Comparison of ENCODE assay signal across 24 mouse cellular contexts in genomic region chr16:71511381-71511780, GRCm38 (mm10).
"Had no signal": no experiment of that assay in that cellular context is flagged by ENCODE, and none has a peak within 500 bp of the region (broad histone marks: within the 10 kb centered on the region; RNA-seq: fewer than 3 reads in every experiment).

No protein-coding gene starts in this region.

- H3K4me3 ChIP-seq: gastrocnemius, adult 2 months; heart, embryonic 10.5 days; heart, embryonic 12.5 days; hindbrain, embryonic 10.5 days; hindbrain, embryonic 12.5 days; hindbrain, embryonic 15.5 days; intestine, embryonic 15.5 days; layer of hippocampus, adult 2 months; left cerebral cortex, adult 2 months; limb, embryonic 13.5 days; limb, embryonic 15.5 days; liver, embryonic 12.5 days had no signal

- H3K27ac ChIP-seq: gastrocnemius, adult 2 months; heart, embryonic 10.5 days; hindbrain, embryonic 10.5 days; hindbrain, embryonic 12.5 days; hindbrain, embryonic 15.5 days; intestine, embryonic 15.5 days; layer of hippocampus, adult 2 months; left cerebral cortex, adult 2 months; limb, embryonic 13.5 days; limb, embryonic 15.5 days; liver, embryonic 12.5 days; liver, embryonic 14.5 days had no signal

- DNase-seq: gastrocnemius, adult 2 months; gastrocnemius, postnatal 10 days; gastrocnemius, postnatal 25 days; heart, adult 18-20 months; heart, postnatal 10 days; heart, postnatal 4 days; kidney, adult 18-20 months; kidney, adult 8-10 months; kidney, postnatal 10 days; kidney, postnatal 25 days; kidney, postnatal 4 days; left cerebral cortex, postnatal 4 days had no signal

- H3K4me1 ChIP-seq: heart, embryonic 10.5 days; heart, embryonic 12.5 days; hindbrain, embryonic 10.5 days; hindbrain, embryonic 12.5 days; hindbrain, embryonic 15.5 days; intestine, embryonic 15.5 days; limb, embryonic 13.5 days; limb, embryonic 15.5 days; liver, embryonic 12.5 days had no signal
